9 mouse cellular contexts compared by ENCODE assay signal in genomic region chr13:58068421-58069209, GRCm38 (mm10). TPM values are rescaled to one million over a fixed set of nuclear protein-coding genes. Genes with fewer than 3 reads are reported as not detected.
A peak's percentile ranks its signal among the peaks of the same experiment; 100 is the strongest.
DNase-seq lines count a peak whose midpoint lies in the region; ATAC-seq lines count a peak whose summit lies in the region.
"Had no signal": no experiment of that assay in that cellular context is flagged by ENCODE, and none has a peak within 500 bp of the region (broad histone marks: within the 10 kb centered on the region; RNA-seq: fewer than 3 reads in every experiment).

No protein-coding gene starts in this region.

- H3K36me3 ChIP-seq in forebrain, embryonic 14.5 days (ENCODE audit: control insufficient read depth, insufficient read depth, low read length): no peaks in the 10 kb centered on the region
- no peaks in the 10 kb centered on the region for H3K36me3 ChIP-seq in forebrain, embryonic 15.5 days
- H3K36me3 ChIP-seq in heart, embryonic 16.5 days (ENCODE audit: control insufficient read depth, insufficient read depth): no peaks in the 10 kb centered on the region
- H3K36me3 ChIP-seq in limb, embryonic 10.5 days: peaks cover 11% of the 10 kb centered on the region; the same call in 1 of the 2 replicates
- peaks cover 20% of the 10 kb centered on the region for H3K36me3 ChIP-seq in neural tube, embryonic 15.5 days

- H3K9ac ChIP-seq in forebrain, embryonic 14.5 days (ENCODE audit: low read length): no peak overlapping the region
- no peak overlapping the region for H3K9ac ChIP-seq in forebrain, embryonic 15.5 days (replicated peaks)
- H3K9ac ChIP-seq in heart, embryonic 16.5 days (ENCODE audit: low read length): no peak overlapping the region
- H3K9ac ChIP-seq in neural tube, embryonic 15.5 days (replicated peaks): no peak overlapping the region
- H3K9ac ChIP-seq: liver, embryonic 14.5 days had no signal

- no peaks in the 10 kb centered on the region for H3K9me3 ChIP-seq in forebrain, embryonic 14.5 days (replicated peaks; ENCODE audit: control insufficient read depth, low read length)
- H3K9me3 ChIP-seq in forebrain, embryonic 15.5 days: no peaks in the 10 kb centered on the region
- no peaks in the 10 kb centered on the region for H3K9me3 ChIP-seq in heart, embryonic 16.5 days (replicated peaks; ENCODE audit: control insufficient read depth, low read length)
- no peaks in the 10 kb centered on the region for H3K9me3 ChIP-seq in limb, embryonic 10.5 days (replicated peaks)
- H3K9me3 ChIP-seq in neural tube, embryonic 15.5 days (replicated peaks): no peaks in the 10 kb centered on the region

- ATAC-seq in forebrain, embryonic 14.5 days: no peak
- no peak; the same call in 1 of the 2 replicates for ATAC-seq in forebrain, embryonic 15.5 days (replicated peaks)
- ATAC-seq in heart, embryonic 16.5 days (replicated peaks; ENCODE audit: extremely low read depth, insufficient read depth, low FRiP score): no peak
- ATAC-seq in neural tube, embryonic 15.5 days (ENCODE audit: low FRiP score): no peak
- ATAC-seq in megakaryocyte-erythroid progenitor cell, adult 5-6 weeks (replicated peaks; ENCODE audit: low FRiP score, low TSS enrichment, poor library complexity, severe bottlenecking): no peak

- no peak overlapping the region for H3K27ac ChIP-seq in forebrain, embryonic 14.5 days (ENCODE audit: low read depth, low read length)
- no peak overlapping the region for H3K27ac ChIP-seq in forebrain, embryonic 15.5 days (replicated peaks)
- H3K27ac ChIP-seq in heart, embryonic 16.5 days (ENCODE audit: low read length): peak overlapping the region; percentile 34
- peak overlapping the region; percentile 73 for H3K27ac ChIP-seq in limb, embryonic 10.5 days
- no peak overlapping the region for H3K27ac ChIP-seq in neural tube, embryonic 15.5 days (replicated peaks)
- H3K27ac ChIP-seq: liver, embryonic 14.5 days had no signal

- WGBS in forebrain, embryonic 14.5 days: 90% methylated on average over 15 of the region's 15 CpGs
- 82% methylated on average over 15 of the region's 15 CpGs for WGBS in forebrain, embryonic 15.5 days
- WGBS in heart, embryonic 16.5 days: 84% methylated on average over 15 of the region's 15 CpGs
- WGBS in limb, embryonic 10.5 days: 87% methylated on average over 15 of the region's 15 CpGs
- WGBS in neural tube, embryonic 15.5 days: 89% methylated on average over 15 of the region's 15 CpGs

- peak; percentile 41 for DNase-seq in forebrain, embryonic 14.5 days (ENCODE audit: low spot score)
- DNase-seq in left cerebral cortex, adult 18-20 months (ENCODE audit: low spot score in 2 of 2): peak; percentile 64 to 71
- DNase-seq in left cerebral cortex, adult 11 months (ENCODE audit: low spot score): no peak
- DNase-seq in limb, embryonic 10.5 days (ENCODE audit: low spot score): no peak

- H3K4me1 ChIP-seq in forebrain, embryonic 14.5 days (ENCODE audit: control insufficient read depth, insufficient read depth, low read length): 0 out of 2 replicates have a peak, but pooled peaks cover 5% of the 10 kb centered on the region
- H3K4me1 ChIP-seq in forebrain, embryonic 15.5 days: peaks cover 6% of the 10 kb centered on the region
- peaks cover 54% of the 10 kb centered on the region for H3K4me1 ChIP-seq in heart, embryonic 16.5 days (ENCODE audit: control insufficient read depth, insufficient read depth, low read length)
- peaks cover 66% of the 10 kb centered on the region for H3K4me1 ChIP-seq in limb, embryonic 10.5 days
- H3K4me1 ChIP-seq in neural tube, embryonic 15.5 days: peaks cover 15% of the 10 kb centered on the region; the same call in 1 of the 2 replicates

- no peak overlapping the region for H3K4me2 ChIP-seq in forebrain, embryonic 14.5 days (ENCODE audit: low read length)
- no peak overlapping the region for H3K4me2 ChIP-seq in forebrain, embryonic 15.5 days (replicated peaks)
- no peak overlapping the region for H3K4me2 ChIP-seq in heart, embryonic 16.5 days (ENCODE audit: low read depth, low read length)
- no peak overlapping the region for H3K4me2 ChIP-seq in neural tube, embryonic 15.5 days

- no peak overlapping the region for H3K4me3 ChIP-seq in forebrain, embryonic 14.5 days (ENCODE audit: low read depth, low read length)
- H3K4me3 ChIP-seq in forebrain, embryonic 15.5 days: no peak overlapping the region
- H3K4me3 ChIP-seq in heart, embryonic 16.5 days (ENCODE audit: low read length): no peak overlapping the region
- no peak overlapping the region for H3K4me3 ChIP-seq in limb, embryonic 10.5 days
- no peak overlapping the region for H3K4me3 ChIP-seq in neural tube, embryonic 15.5 days (replicated peaks)

- no peaks in the 10 kb centered on the region for H3K27me3 ChIP-seq in forebrain, embryonic 14.5 days (replicated peaks; ENCODE audit: control insufficient read depth, insufficient read depth, low read length)
- H3K27me3 ChIP-seq in forebrain, embryonic 15.5 days: no peaks in the 10 kb centered on the region
- no peaks in the 10 kb centered on the region for H3K27me3 ChIP-seq in heart, embryonic 16.5 days (ENCODE audit: control insufficient read depth, insufficient read depth, low read length)
- H3K27me3 ChIP-seq in limb, embryonic 10.5 days (ENCODE audit: low read depth, poor library complexity, severe bottlenecking): no peaks in the 10 kb centered on the region
- H3K27me3 ChIP-seq in neural tube, embryonic 15.5 days (replicated peaks): no peaks in the 10 kb centered on the region

RNA-seq across cellular contexts. Expression of gene Klhl3, which starts 44.8 kb away (rescaled TPM):
- 5.3 and 6.5 TPM in 2 replicates for polyA plus RNA-seq in forebrain, embryonic 14.5 days (2014; fragmentation: Nextera tagmentation; extraction: Ambion mirVana)
- 8.6 and 9.0 TPM in 2 replicates for polyA plus RNA-seq in forebrain, embryonic 15.5 days (2015; fragmentation: Nextera tagmentation; extraction: Ambion mirVana)
- 10 to 100 TPM; 30.1 to 33.9 TPM for total RNA-seq in left cerebral cortex, adult 18-20 months (2021)
- polyA plus RNA-seq in heart, embryonic 16.5 days (2015; fragmentation: Nextera tagmentation; extraction: Ambion mirVana): 8.5 and 9.6 TPM in 2 replicates
- polyA plus RNA-seq in limb, embryonic 10.5 days (2016; fragmentation: Nextera tagmentation; extraction: Ambion mirVana): 2.1 and 3.2 TPM in 2 replicates
- polyA plus RNA-seq in neural tube, embryonic 15.5 days (2015; fragmentation: Nextera tagmentation; extraction: Ambion mirVana): 14.9 and 16.5 TPM in 2 replicates
- 0.07 TPM in 1 of 2 replicates, not detected in the other for total RNA-seq in megakaryocyte-erythroid progenitor cell, adult 5-6 weeks (2014; fragmentation: Nextera tagmentation)
- 0.38 TPM in 1 of 2 replicates, not detected in the other for total RNA-seq in megakaryocyte-erythroid progenitor cell, adult 5-6 weeks (2017)

RNA-seq across cellular contexts. Expression of gene Hnrnpa0, which starts 59.7 kb away (rescaled TPM):
- 66.7 and 83.1 TPM in 2 replicates for polyA plus RNA-seq in forebrain, embryonic 14.5 days (2014; fragmentation: Nextera tagmentation; extraction: Ambion mirVana)
- 52.4 and 57.9 TPM in 2 replicates for polyA plus RNA-seq in forebrain, embryonic 15.5 days (2015; fragmentation: Nextera tagmentation; extraction: Ambion mirVana)
- 100 to 1,000 TPM; 125 to 127 TPM for total RNA-seq in left cerebral cortex, adult 18-20 months (2021)
- polyA plus RNA-seq in heart, embryonic 16.5 days (2015; fragmentation: Nextera tagmentation; extraction: Ambion mirVana): 13.7 and 14.5 TPM in 2 replicates
- polyA plus RNA-seq in limb, embryonic 10.5 days (2016; fragmentation: Nextera tagmentation; extraction: Ambion mirVana): 33.3 and 35.3 TPM in 2 replicates
- 32.5 and 41.2 TPM in 2 replicates for polyA plus RNA-seq in neural tube, embryonic 15.5 days (2015; fragmentation: Nextera tagmentation; extraction: Ambion mirVana)
- total RNA-seq in megakaryocyte-erythroid progenitor cell, adult 5-6 weeks (2014; fragmentation: Nextera tagmentation): 113 and 115 TPM in 2 replicates
- 88.6 and 91.6 TPM in 2 replicates for total RNA-seq in megakaryocyte-erythroid progenitor cell, adult 5-6 weeks (2017)

Comparison
In these comparisons a context has a peak if more than half of its experiments do, and no peak if none do; other contexts are left out.
1. DNase-seq: peak in forebrain, embryonic 14.5 days (single experiment) and left cerebral cortex, adult 18-20 months (2 of 2); none in left cerebral cortex, adult 11 months (single experiment) and limb, embryonic 10.5 days (single experiment).
2. H3K27ac ChIP-seq: peak in heart, embryonic 16.5 days (single experiment) and limb, embryonic 10.5 days (single experiment); none in forebrain, embryonic 14.5 days (single experiment), forebrain, embryonic 15.5 days (single experiment) and neural tube, embryonic 15.5 days (single experiment).